Mouse (Mus musculus) stomach, postnatal 0 days (tissue): ENCODE results near the gene Ltb. TPM values are rescaled to one million over a fixed set of nuclear protein-coding genes. Genes with fewer than 3 reads are reported as not detected.

ENCODE experiments used
- ATAC-seq: fragments of 200-750 bp; cut with Nextera tagmentation; 2 replicates; pipeline ENCODE4 v1.8.0; 2017; ENCODE audit not compliant: low FRiP score, low TSS enrichment
- DNase-seq: peaks from one replicate; pipeline ENCODE4 v3.0.0-alpha.2; 2016; ENCODE audit warnings: low spot score
- H3K27ac ChIP-seq: fragments of 300-500 bp; sonication (generic); replicated peaks from 2 replicates; pipeline ENCODE4 v1.5.1; 2014; ENCODE audit warnings: mild to moderate bottlenecking, control low read depth
- H3K27me3 ChIP-seq: fragments of 300-500 bp; sonication (generic); 2 replicates; pipeline ENCODE4 v1.6.1; 2014; ENCODE audit warnings: low read length; ENCODE audit not compliant: control insufficient read depth, insufficient read depth
- H3K36me3 ChIP-seq: fragments of 300-500 bp; sonication (generic); 2 replicates; pipeline ENCODE4 v1.6.1; 2014; ENCODE audit warnings: low read length, mixed read lengths; ENCODE audit not compliant: control insufficient read depth, insufficient read depth
- H3K4me1 ChIP-seq: fragments of 300-500 bp; sonication (generic); replicated peaks from 2 replicates; pipeline ENCODE4 v1.6.1; 2014; ENCODE audit warnings: antibody characterized with exemption; ENCODE audit not compliant: control insufficient read depth, insufficient read depth
- H3K4me2 ChIP-seq: fragments of 300-500 bp; sonication (generic); replicated peaks from 2 replicates; pipeline ENCODE4 v1.6.1; 2014; ENCODE audit warnings: low read depth, mild to moderate bottlenecking, control low read depth, moderate library complexity
- H3K4me3 ChIP-seq: fragments of 300-500 bp; sonication (generic); 2 replicates; pipeline ENCODE4 v1.5.1; 2014; ENCODE audit warnings: low read depth, low read length, control low read depth
- H3K9ac ChIP-seq: fragments of 300-500 bp; sonication (generic); 2 replicates; pipeline ENCODE4 v1.6.1; 2014; ENCODE audit warnings: mild to moderate bottlenecking, low read length, control low read depth, mixed read lengths
- H3K9me3 ChIP-seq: fragments of 300-500 bp; sonication (generic); 2 replicates; pipeline ENCODE4 v1.6.1; 2016; ENCODE audit warnings: low read length; ENCODE audit not compliant: control insufficient read depth
- CTCF ChIP-seq: IDR thresholded peaks from 2 replicates; pipeline ENCODE4 v1.5.1; 2016; ENCODE audit warnings: antibody characterized with exemption, low read depth, mild to moderate bottlenecking, moderate library complexity
- EP300 ChIP-seq: optimal IDR thresholded peaks from 2 replicates; pipeline ENCODE3; 2016; ENCODE audit warnings: antibody characterized with exemption
- WGBS: fragments of 180-500 bp; shearing (Covaris S2); extraction: QIAGEN DNeasy Blood & Tissue Kit; methylation state at CpG from one replicate; pipeline ENCODE4 v1.1.7; 2014; 5-methylcytosine and 5-hydroxymethylcytosine counted together
- polyA plus RNA-seq: library from polyadenylated mRNA; unstranded; fragments of >200 nt; fragmentation: Nextera tagmentation; extraction: Ambion mirVana; gene quantifications from 2 replicates; pipeline ENCODE4 v1.2.1, GENCODE M21; 2015

Gene Ltb
- polyA plus RNA-seq, 1 experiment from 2014 or later: 0.78 TPM

DNA sequence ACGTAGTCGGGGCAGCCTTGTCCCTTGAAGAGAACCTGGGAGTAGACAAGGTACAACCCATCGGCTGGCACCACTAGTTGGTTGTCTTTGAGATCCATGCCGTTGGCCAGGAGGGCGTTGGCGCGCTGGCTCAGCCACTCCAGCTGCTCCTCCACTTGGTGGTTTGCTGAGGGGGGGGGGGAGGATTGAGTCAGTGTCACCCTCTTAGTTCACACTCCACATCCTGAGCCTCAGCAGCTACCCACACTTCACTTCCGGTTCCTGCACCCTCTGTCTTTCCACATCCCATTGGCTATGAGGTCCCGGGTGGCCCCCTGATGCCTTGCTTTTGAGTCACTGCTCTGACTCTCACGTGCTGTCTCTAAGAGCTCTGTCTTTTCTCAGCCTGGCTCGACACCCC is 6.2 kb downstream of the Ltb start:
- Histone ChIP-seq H3K4me1 (no peaks in the 10 kb centered on the region), H3K27ac (no peak overlapping the region), H3K9me3 (no peaks in the 10 kb centered on the region), H3K4me3 (no peak overlapping the region), H3K27me3 (no peaks in the 10 kb centered on the region; the same call in 1 of the 2 replicates), H3K4me2 (no peak overlapping the region), H3K9ac (no peak overlapping the region), H3K36me3 (no peaks in the 10 kb centered on the region)
- ATAC-seq (no peak; the same call in 1 of the 2 replicates), DNase-seq (no peak)
- WGBS: 82% methylated on average over 11 of the region's 11 CpGs
- no peak for TF ChIP-seq EP300
- no peak for TF ChIP-seq CTCF

DNA sequence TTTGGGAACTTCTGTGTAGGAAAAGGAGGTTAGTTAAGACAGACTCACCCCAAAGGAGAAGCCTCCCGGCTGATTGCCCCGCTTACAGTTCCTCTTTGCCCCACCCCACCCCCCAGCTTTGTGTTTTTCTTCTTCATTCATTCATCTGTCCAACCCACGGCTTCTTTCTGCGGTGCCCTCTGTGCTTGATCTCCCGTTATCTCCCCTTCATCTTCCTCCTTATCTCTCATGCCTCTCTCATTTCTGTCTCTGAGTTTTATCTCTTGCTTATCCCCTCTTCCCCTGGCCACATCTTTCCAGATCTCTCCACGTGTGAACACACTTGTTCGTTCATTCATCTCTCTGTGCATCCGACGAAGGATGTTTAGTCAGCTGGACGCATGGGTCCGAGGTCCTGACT is 6.9 kb downstream of the Ltb start:
- Histone ChIP-seq H3K9ac (no peak overlapping the region), H3K27ac (no peak overlapping the region), H3K4me3 (0 out of 2 replicates have a peak overlapping the region, but pooled peaks have one; percentile 8), H3K9me3 (no peaks in the 10 kb centered on the region), H3K4me2 (no peak overlapping the region), H3K27me3 (no peaks in the 10 kb centered on the region; the same call in 1 of the 2 replicates), H3K4me1 (no peaks in the 10 kb centered on the region), H3K36me3 (no peaks in the 10 kb centered on the region)
- DNase-seq (no peak), ATAC-seq (no peak)
- TF ChIP-seq EP300: no peak
- TF ChIP-seq CTCF: no peak
- 59% methylated on average over 11 of the region's 11 CpGs for WGBS

DNA sequence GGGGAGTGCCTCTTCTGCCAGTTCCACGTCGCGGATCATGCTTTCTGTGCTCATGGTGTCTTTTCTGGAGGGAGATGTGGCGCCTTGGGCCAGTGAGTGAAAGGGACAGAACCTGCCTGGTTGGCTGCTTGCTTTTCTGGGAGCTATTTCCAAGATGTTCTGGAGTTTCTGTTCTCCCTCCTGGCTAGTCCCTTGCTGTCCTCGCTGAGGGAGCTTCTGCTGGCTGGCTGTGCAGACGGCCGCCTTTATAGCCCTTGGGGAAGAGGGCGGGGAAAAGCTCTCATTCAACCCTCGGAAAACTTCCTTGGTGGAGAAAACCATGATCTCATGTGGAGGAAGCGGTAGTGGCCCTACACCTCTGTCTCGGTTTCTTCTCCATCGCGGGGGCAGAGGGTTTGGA is 7.5 kb downstream of the Ltb start, which contains the start of gene Tnf:
TSS of gene Tnf (minus strand) at position 221 of the 400 bp plus-strand sequence.
- Histone ChIP-seq H3K27me3 (no peaks in the 10 kb centered on the region; the same call in 1 of the 2 replicates), H3K36me3 (no peaks in the 10 kb centered on the region), H3K9ac (no peak within 1 kb of the TSS), H3K27ac (no peak within 1 kb of the TSS), H3K4me3 (0 out of 2 replicates have a peak within 1 kb of the TSS, but pooled peaks have one; percentile 8), H3K4me2 (no peak within 1 kb of the TSS), H3K9me3 (no peaks in the 10 kb centered on the region), H3K4me1 (no peaks in the 10 kb centered on the region)
- WGBS: 35% methylated on average over 13 of the region's 13 CpGs
- DNase-seq (no peak), ATAC-seq (no peak)
- no peak for TF ChIP-seq CTCF
- TF ChIP-seq EP300: no peak

DNA sequence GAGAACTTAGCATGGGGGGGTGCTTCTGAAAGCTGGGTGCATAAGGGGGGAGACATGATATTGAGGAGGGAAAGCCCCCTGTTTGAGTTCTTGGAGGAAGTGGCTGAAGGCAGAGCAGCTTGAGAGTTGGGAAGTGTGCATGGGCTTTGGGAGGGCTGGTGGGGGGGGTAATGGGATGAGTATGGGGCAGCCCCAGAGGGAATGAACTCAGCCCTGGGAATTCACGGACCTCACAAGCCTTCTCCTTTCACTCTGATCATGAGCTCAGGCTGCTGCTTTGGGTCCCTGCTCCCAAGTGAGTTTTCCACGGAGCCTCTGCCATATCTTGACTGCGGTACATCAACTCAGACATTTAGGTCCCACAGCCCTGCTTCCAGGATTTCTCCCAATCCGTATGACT is 8.2 kb downstream of the Ltb start:
- H3K4me1 ChIP-seq: no peaks in the 10 kb centered on the region
- no peaks in the 10 kb centered on the region for H3K36me3 ChIP-seq
- H3K4me3 ChIP-seq: no peak overlapping the region
- no peak overlapping the region for H3K27ac ChIP-seq
- no peak overlapping the region for H3K9ac ChIP-seq
- 66% methylated on average over 4 of the region's 4 CpGs for WGBS
- DNase-seq: no peak
- no peak overlapping the region for H3K4me2 ChIP-seq
- H3K9me3 ChIP-seq: no peaks in the 10 kb centered on the region
- ATAC-seq: no peak
- TF ChIP-seq CTCF: no peak
- no peak for TF ChIP-seq EP300
- no peaks in the 10 kb centered on the region; the same call in 1 of the 2 replicates for H3K27me3 ChIP-seq

DNA sequence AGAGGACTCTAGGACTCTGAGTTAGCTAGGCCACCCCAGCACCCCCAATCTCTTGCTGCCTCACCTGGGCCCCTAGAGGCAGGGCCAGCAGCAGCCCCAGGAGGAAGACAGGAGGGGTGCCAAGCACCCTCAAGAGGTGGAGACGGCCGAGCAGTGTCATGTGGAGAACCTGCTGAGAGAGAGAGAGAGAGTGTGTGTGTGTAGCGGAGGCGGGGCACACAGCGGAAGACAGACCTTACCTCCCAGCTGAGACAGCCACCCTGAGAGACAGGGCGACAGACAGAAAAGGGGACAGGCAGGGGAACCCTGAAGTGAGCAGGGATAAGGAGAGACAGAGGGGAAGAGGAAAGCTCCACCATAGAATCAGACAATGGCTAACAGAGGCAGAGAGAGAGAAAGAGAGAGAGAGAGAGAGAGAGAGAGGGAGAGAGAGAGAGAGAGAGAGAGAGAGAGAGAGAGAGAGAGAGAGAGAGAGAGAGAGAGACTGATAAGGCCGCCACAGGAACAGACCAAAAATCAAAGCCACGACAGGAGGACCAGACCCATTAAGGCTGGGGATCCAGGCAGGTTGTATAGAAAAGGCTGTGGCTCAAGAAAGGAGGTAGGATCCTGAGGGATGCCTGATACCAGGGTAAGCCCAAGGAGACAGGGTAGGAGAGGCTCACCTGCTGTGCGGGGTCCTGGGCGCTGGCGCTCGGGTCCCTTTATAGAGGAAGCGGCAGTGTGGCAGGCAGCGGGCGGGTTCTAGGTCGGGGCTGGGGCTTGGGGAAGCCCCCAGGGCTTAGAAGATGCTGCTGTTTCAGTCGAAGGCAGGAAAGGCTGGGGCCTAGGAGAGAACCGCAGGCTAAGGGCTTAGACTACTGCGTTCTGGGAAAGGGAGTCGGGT is 10.5 kb downstream of the Ltb start, which contains the start of gene Lta:
TSS of gene Lta (minus strand) at position 858 of the 886 bp plus-strand sequence.
- Histone ChIP-seq H3K27me3 (no peaks in the 10 kb centered on the region; the same call in 1 of the 2 replicates), H3K36me3 (no peaks in the 10 kb centered on the region), H3K9ac (no peak within 1 kb of the TSS), H3K27ac (no peak within 1 kb of the TSS), H3K4me2 (no peak within 1 kb of the TSS), H3K4me3 (no peak within 1 kb of the TSS), H3K9me3 (no peaks in the 10 kb centered on the region), H3K4me1 (no peaks in the 10 kb centered on the region)
- WGBS: 36% methylated on average over 20 of the region's 20 CpGs
- TF ChIP-seq EP300: no peak
- TF ChIP-seq CTCF: no peak
- ATAC-seq: peak; percentile 14; the same call in 1 of the 2 replicates
- no peak for DNase-seq

DNA sequence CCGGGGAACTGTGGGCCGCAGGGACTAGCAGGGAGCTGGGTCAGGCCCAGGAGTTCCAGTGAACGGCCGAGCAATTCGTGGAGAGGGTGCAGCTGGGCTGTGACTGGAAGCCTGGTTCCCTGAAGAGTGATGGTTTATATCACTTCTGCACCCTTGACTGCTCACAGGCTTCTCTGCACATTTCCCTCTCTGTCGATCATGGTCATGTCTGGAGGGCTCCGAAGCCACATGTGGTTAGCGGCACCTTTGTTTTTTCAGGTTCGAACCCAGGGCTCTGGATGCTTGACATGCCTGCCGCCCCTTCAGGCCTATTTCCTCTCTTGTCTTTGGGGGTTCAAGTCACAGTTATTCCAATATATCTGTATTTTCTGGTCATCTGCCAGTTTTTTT is 11.1 kb downstream of the Ltb start:
- no peak for DNase-seq
- no peaks in the 10 kb centered on the region for H3K9me3 ChIP-seq
- ATAC-seq: peak; percentile 33; the same call in 1 of the 2 replicates

More for the DNA sequence above, 11.1 kb downstream of the Ltb start:
- Histone ChIP-seq H3K4me3 (no peak overlapping the region), H3K36me3 (no peaks in the 10 kb centered on the region), H3K4me1 (no peaks in the 10 kb centered on the region), H3K27me3 (no peaks in the 10 kb centered on the region; the same call in 1 of the 2 replicates), H3K27ac (no peak overlapping the region), H3K9ac (no peak overlapping the region), H3K4me2 (no peak overlapping the region)
- TF ChIP-seq CTCF: no peak
- no peak for TF ChIP-seq EP300
- WGBS: 54% methylated on average over 10 of the region's 10 CpGs
